Mouse (Mus musculus) left cerebral cortex, adult 11 months (tissue): Measurements from ENCODE around the gene Cox19.
"Not testable (repeated sequence)": the region's sequence is repeated elsewhere in the genome, so short reads cannot be mapped to it uniquely, and the experiment has no call there.

ENCODE experiments used
- DNase-seq: peaks from one replicate; pipeline ENCODE4 v3.0.0; 2022; ENCODE audit warnings: low spot score

Cox19 gene

DNA sequence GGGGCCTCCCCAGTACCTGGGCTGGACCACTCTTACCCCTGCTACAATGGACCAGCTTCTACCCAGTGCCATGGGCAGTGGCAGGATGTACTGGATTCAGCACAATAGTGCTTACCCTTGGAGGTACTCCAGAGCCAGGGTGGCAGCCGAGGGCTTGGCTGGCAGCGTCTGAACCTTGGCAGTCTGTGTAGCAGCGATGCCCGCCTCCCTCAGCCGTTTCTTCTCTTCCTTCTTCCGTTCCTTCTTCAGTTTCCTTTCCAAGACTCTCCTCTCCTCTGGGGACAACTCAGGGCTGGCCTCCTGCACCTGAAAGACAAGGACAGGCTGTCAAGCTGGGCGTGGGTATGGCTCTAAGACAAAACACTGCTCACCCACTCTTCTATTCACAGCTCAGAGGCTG lies 12.6 kb upstream of the Cox19 start:
- no peak for DNase-seq

DNA sequence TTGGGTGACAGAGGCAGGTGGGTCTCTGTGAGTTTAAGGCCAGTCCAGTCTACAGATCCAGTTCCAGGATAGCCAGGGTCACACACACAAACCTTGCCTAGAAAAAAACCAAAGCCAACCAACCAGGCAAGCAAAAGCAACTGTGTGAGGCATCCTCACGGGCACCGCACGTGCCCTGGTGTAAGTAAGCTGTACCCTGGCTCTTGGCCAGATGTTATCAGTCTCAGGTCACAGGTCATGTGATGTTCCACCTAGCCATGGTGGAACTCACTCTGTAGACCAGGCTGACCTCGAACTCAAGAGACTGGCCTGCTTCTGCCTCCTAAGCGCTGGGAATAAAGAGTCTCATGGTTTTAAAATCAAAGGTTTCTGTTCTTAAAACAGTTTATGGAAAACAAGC lies 8.0 kb upstream of the Cox19 start:
- DNase-seq: no peak

DNA sequence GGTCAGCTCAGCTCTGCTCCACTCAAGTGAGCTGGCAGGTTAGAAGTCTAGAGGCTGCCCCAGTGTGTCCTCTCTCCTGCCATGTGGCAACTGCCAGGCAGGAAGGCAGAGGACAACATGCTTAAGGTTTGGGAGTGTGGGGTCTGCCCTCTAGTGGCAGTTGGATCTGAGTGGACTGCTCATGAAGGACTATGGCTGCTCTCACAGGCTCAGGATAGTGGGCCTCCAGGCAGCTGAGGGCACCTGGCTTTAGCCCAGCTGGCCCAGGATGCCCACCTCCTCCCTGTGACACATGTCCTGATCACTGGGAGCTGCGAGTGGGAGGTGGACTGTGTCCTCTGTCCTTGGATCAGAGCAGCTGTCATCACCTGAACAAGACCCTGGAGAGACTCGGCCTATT lies 7.4 kb upstream of the Cox19 start:
- DNase-seq: no peak

DNA sequence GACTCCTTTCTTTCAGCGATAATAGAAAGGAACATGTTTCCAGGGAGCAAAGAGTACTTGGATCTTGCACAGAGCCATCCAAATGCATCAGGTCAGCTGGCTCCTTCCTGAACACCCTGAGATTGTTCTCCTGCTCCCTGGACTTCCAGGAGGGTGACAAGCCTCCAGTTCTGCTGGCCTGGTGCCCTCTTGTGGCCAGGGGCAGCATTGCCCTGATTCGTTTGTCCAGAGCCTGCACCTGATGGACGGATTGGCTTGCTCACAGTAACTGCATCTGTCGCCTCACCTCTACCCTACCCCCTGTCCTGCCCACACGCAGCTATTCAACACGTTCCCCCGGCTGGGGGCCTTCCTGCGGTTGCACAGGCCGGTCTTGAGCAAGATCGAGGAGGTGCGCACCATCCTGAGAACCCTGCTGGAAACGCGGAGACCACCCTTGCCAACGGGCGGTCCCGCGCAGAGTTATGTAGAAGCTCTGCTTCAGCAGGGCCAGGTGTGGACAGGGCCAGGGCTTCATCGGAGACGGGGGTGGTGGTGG lies 4.1 kb upstream of the Cox19 start:
- peak; percentile 67 for DNase-seq

DNA sequence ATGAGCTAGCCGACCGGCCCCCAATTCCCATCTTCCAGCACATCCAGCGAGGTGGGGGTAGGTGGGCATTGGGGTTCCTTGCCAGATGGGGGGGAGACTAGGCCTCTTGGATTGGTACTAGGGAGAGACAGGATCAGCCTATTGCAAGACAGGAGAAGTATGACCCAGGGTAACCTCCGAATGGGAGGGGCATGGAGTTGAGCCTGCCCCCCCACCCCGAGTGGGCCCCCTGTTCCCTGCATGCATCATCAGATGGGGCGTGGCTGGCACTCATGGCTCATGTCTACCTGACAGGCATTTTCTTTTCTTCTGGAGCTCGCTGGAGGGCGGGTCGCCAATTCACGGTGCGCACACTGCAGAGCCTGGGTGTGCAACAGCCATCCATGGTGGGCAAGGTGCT lies 2.7 kb upstream of the Cox19 start:
- DNase-seq: no peak

DNA sequence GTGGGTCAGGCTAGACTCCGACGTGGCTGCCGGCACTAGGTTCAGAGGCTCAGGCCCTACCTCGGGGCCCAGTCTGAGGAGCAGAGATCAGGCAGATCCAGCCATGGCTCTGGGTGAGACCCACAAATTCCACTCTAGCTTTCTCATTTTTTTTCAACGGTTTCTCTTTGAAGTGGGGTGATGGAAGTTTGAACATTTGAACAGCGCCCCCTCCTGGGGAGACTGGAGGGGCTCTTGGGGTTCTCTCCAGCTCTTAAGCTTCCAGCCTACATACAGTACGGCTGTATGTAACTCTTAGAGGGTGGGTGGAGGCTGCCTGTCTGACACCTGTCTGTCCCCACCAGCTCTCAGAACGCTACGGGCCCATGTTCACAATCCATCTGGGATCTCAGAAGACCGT lies 2.3 kb upstream of the Cox19 start:
- DNase-seq: no peak

DNA sequence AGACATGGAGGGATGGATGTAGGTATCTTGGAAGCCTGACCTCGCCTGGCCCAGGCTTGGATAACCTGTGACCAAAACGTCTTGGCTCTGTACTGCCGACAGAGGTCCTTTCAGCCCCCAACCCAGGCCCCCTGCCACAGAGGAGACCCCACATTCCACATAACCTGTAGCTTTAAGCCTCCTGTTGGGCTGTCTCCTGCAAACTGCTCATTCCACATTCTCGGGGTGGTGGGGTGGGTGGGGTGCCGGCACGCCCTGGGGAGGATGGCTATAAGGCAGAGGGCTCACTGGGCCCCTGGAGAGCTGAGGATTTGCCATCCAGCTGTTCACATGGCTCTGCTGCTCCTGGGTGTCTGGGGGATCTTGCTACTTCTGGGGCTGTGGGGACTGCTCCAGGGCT lies 1.1 kb upstream of the Cox19 start, which contains the start of gene Cyp2w1:
TSS of gene Cyp2w1 (plus strand) at position 301 of the 400 bp plus-strand sequence.
- DNase-seq: no peak

DNA sequence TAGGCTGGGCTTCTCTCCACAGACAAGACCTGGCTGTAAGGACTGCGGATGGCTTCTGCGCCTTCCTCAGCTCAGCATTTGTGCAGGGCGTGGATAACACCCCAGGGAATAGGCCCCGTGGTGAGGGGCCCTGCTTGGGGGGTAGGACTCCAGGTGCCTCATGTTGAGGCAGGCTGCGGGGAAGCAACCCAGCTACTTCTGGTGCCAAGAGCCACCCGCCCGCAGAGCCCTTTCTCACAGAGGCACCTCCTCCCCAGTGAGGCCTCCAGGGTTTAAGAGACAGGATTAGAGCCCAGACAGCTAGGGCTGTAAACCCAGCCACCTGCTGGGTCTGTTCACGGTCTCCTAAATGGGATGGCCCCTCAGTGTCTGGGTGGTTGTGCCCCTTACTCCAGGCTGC lies 410 bp upstream of the Cox19 start:
- no peak for DNase-seq

DNA sequence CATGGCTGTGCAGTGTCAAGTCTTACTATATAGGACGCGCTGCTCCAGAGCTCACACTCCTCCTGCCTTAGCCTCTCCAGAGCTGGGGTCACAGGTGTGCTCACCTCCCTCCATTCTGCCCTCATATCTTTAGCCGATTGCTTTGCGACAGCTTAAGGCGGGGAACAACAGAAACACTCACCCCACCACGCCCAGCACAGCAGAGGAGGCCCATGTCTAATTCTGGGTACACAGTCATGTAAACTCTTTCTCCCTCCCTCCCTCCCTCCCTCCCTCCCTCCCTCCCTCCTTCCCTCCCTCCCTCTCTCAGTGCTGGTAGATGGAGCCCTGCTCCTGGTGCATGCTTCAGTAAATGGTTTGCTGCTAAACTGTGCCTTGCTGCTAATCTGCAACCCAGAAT lies 1.5 kb downstream of the Cox19 start:
- no peak for DNase-seq

DNA sequence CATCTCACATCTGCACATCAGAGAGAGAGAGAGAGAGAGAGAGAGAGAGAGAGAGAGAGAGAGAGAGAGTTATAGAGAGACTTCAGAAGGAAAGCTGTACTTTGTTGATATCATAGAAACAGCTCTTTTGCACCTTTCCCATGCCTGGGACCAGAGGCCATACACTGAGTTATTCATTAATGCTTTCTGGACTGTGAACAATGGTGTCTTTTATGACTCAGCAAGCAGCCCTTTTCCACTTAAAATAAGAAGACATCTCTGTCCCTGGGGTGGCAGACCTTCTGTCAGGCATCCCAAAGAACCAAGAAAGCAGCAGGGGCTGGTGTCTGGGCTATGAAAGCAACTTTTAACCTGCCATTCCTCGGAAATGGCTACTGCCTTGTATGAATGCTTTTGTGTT lies 4.0 kb downstream of the Cox19 start:
- DNase-seq: no peak

DNA sequence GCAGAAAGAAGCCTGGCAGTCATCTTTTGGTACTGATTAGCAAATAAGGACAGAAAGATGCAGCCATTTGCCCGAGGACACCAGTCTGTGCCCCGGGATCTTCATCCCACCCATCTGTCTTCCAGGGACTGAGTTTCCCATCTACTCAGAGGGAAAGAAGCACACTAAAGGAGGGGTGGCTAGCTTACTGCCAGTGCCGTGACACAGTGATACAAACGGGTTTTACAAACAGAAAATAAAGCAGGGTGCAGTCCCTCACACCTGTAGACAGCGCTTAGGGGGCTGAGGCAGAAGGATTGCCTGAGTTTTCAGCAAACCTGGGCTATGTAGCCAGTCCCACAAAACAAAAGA lies 5.9 kb downstream of the Cox19 start:
- no peak for DNase-seq

DNA sequence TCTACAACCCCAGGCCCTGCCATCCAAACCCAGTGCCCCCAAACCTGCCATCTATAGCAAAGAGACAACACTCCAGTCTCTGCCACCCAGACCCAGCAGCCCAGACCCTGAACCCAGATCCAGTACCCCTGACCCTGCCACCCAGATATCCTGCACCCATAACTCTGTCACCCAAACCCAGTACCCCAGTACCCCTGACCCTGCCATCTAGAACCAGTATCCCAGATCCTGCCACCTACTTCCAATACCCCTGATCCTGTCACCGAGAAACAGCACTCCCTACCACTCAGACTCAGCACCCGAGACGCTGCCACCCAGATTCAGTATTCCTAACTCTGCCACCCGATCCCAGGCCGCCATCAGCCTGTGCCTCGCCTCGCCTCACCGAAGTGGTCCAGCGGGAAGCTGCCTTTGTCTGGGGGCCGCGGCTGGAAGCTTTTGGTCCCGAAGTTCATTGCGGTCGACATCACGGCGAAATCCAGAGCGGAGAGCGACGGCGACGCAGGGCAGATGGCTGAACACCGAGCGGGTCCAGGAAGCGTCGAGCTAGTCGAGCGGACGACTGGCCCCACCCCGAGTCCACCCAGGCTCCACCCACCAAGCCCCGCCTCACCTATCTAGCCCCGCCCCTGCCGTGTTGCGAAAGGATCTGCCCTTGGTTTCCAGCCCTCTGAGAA lies 6.4 kb downstream of the Cox19 start:
- peak; percentile 88 for DNase-seq

DNA sequence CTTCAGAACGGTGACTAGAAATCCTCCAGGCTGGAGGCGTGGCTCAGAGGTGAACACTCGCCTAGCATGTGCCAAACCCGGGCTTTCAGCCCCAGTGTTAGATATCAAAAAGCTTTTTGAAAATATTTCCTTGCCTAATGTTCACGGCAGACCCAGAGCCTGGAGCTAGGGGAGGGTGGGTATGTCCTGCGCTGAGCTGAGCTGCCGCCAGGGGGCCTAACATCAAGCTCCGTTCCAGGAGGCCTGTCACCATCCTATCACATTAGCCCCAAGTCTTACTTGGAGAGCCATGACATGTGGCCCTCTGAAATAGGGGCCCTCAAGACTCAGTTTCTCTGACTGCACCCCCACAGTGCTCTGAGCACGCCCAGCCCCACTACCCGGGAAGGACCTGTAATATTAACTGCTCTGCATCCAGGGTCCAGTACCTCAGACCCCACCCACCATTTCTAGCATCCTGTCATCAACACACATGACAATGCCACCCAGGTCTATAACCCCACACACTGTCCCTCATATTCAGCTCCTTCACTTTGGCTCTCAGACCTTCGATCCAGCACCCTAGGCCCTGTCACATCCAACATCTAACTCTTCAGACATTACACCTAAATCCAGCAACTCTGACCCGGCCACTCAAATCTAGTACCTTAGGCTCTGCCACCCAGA lies 7.1 kb downstream of the Cox19 start:
- peak; percentile 58 for DNase-seq

DNA sequence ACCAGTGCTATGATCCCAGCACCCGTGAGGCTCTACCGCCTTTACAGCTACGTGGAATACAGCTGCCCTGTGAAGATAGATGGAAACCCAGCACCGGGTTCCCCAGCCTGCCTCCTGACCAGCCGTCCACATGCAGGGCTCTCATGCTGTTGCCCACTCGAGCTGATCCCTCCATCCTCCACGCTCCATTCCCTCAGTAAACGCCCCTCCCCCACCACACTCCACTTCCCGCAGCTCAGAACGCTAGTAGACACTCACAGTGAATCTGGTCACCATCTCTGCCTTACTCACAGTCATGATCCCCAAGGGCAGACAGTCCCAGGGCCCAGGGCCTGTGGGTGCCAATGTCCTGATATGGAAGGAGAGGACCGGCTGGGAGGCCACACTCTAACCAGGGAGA lies 12.3 kb downstream of the Cox19 start:
- no peak for DNase-seq

DNA sequence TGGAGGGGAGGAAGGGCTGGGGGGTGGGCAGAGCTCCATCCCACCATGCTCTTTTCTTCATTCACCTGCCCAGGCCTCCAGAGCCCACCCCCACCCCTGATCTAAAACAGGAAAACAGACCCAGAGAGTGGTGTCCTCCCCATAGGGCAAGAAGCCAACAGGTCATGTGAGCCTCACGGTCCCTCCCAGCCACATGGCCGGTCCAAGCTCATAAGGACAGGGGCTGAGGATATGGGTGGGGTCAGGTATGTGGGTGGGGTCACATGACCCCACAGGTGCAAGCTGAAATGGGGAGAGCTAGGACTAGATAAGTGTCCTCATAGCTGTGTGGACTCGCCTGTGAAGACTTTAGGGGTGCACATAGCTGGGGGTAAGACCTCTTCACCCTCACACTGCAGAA lies 12.8 kb downstream of the Cox19 start:
- DNase-seq: no peak

DNA sequence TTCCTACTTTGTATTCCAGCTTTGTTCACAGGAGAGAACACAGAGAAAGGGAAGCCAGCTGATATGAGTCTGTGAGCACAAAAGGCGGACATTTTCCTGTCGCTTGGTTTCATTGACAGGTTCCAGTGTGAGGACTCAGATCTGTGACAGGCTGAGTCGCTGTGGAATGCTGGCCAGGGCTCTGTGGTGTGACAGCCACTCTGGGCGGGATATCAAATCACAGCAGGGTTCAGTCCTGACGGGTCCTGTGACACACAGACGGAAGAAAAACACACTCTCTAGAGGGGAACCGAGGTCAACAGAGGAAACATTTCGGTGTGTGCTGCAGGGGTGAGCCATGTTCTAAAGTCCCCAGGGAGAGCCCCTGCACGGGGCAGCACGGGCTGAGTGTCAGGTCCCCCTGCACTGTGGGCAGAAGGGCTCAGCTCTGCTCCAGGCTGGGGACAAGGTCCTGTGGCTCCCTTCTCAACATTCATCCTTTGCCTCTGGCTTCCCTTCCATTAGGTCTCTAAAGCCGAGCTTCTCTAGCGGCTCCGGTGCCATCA lies 13.3 kb downstream of the Cox19 start:
- no peak for DNase-seq

DNA sequence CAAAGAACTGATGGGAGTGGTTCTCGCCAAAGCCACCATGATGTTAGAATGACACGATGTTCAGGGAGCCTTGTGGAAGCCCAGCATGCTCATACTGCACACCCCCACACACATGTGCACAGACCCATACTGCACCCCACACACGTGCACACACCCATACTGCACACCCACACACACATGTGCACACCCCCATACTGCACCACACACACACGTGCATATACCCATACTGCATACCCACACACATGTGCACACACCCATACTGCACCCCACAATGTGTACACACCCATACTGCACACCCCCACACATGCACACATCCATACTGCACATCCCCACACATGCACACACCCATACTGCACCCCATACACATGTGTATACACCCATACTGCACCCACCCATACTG lies 15.6 kb downstream of the Cox19 start:
- no peak for DNase-seq

DNA sequence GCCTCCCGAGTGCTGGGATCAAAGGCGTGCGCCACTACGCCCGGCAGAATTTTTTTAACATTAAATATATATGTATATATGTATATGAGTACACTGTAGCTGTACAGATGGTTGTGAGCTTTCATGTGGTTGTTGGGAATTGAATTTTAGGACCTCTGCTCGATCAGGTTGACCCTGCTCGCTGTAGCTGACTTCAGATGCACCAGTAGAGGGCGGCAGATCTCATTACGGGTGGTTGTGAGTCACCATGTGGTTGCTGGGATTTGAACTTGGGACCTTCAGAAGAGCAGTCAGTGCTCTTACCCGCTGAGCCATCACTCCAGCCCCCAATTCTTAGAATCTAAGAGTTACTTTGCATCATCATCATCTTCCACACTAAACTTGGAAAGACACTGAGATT lies 16.8 kb downstream of the Cox19 start:
- DNase-seq: not testable (repeated sequence)

DNA sequence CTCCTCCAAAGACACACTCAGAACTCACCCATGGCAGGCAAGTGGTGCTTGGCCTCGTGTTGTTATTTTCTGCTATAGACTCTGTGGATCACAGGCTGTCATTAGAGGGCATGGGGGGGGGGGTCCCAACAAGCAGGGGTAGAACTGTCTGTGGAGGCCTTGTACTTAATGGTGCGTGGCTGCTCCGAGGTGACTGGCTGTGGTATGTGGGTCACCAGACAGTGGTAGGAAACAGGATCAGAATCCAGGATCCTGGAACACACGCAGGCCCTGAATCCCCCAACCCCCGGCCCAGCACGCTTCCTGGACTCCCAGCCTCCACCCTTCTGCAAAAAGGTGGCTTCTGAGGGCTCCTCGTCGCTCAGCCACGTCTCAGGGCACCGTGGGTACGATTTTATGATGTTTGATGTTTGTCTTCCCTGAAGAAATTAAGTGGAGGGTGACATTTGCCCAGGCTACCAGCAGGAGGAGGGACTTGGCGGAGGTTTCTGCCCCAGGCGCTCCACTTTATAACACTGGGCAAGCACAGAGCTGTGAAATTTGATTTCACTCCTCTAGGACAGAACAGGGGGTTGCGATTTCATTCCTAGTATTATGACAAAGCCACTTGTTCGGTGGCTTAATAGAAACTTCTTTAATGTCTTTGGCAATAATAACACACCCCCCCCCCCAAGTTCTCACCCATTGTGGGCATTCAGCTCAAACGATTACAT lies 17.8 kb downstream of the Cox19 start:
- no peak for DNase-seq

DNA sequence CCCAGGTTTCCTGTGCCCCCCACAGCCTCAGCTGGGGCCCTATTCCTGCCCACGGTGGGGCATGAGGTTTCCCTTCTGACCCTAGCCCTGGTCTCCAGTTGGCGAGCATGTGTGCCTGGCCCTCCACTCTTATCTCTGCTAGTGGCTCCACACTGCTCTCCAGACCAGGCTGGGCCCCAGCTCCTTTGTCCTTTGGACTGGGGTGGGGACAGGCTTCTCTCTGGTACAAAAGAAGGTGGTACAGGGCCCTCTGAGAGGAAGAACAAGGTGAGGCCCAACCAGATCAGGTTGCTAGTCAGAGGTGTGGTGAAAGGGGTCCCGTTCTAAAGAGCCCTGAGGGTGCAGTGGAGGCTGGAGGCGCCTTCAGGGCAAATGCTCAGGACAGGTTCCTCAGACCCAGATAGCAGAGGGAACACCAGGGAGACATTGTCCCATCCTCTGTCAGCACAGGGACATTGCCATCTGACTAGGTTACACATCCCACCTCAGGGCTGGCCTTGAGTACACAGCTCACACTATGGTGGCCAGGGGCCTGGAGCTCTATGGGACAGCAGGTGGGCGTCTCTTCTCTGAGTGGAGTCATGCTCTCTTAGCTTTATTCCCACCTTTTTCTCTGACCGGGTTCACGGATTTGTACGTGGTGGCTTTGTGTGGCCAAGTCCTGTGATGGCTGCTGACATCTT lies 18.5 kb downstream of the Cox19 start:
- DNase-seq: no peak

DNA sequence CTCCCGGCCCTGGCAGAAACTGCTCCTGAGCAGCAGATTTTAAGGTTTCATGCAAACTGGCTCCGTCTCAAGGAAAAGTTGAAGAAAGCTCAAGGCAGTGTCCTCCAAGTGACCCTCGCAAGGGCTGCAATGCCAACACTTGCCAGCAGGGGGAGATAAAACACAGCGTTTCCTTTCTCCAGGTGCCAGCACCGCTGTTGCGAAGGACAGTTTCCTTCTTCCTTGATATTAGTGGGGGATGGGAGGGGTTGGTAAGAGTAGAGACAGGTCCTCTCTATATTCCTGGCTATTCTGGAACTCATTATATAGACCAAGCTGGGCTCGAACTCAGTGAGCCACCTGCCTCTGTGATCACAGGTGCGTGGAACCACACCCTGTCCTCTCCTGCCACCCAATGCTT lies 19.5 kb downstream of the Cox19 start:
- peak; percentile 63 for DNase-seq

DNA sequence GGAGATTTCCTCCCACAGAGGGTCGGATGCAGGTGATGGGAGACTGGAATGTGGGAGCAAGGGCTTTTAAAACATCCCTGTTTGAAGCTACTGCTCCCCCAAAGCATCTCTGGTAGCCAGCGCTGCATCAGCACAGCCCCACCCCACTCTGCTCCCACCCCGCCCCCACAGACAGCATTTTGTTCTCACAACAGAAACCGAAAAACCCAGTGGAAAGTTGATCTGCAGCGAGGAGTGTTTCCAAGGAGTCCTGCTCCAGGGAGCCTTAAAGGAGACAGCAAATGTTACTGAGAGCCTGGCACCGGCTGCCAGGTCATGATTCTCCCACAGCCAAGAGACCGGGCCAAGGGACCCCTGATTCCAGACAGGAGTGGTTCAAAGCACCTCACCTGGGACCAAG lies 20.5 kb downstream of the Cox19 start:
- no peak for DNase-seq
